Mouse (Mus musculus) lung, adult 2 months (tissue): ENCODE data around the gene Baz1a.

Source experiments
- CTCF ChIP-seq: fragments of 200-500 bp; IDR thresholded peaks from 2 replicates; pipeline ENCODE4 v1.5.1; 2011; ENCODE audit warnings: mild to moderate bottlenecking, low read length, control low read depth; ENCODE audit not compliant: insufficient read depth
- POLR2A ChIP-seq: fragments of 200-500 bp; IDR thresholded peaks from 2 replicates; pipeline ENCODE4 v1.6.1; 2011; ENCODE audit warnings: low read depth, mild to moderate bottlenecking, control low read depth, low read length, borderline replicate concordance; ENCODE audit errors: extremely low read depth

- no peak for TF ChIP-seq POLR2A
- TF ChIP-seq CTCF, result no peak
These were observed 25.8 kb downstream of the Baz1a start for GRCm38 (mm10) chr12:54988323-54988850.
